Mouse (Mus musculus): ENCODE results near the gene Rps7. TPM values are rescaled to one million over a fixed set of nuclear protein-coding genes. Genes with fewer than 3 reads are reported as not detected.

Rps7 gene
- polyA plus RNA-seq, 1 experiment, result 322 TPM

- DNase-seq (ENCODE audit: low read depth), result no peak
Measured at GRCm38 (mm10) chr12:28617297-28617696, 18.5 kb downstream of the Rps7 start.

GRCm38 (mm10) chr12:28614401-28614800 lies 21.4 kb downstream of the Rps7 start:
- DNase-seq (ENCODE audit: low read depth), result no peak

GRCm38 (mm10) chr12:28612391-28612790 lies 23.4 kb downstream of the Rps7 start:
- no peak for DNase-seq (ENCODE audit: low read depth)

- no peak for DNase-seq (ENCODE audit: low read depth)
Measured at GRCm38 (mm10) chr12:28607546-28608305, 28.0 kb downstream of the Rps7 start.

GRCm38 (mm10) chr12:28603494-28603893 lies 32.3 kb downstream of the Rps7 start:
- DNase-seq (ENCODE audit: low read depth), result no peak

GRCm38 (mm10) chr12:28602259-28602658 lies 33.5 kb downstream of the Rps7 start:
- DNase-seq (ENCODE audit: low read depth), result no peak

GRCm38 (mm10) chr12:28598526-28598991 lies 37.2 kb downstream of the Rps7 start:
- DNase-seq (ENCODE audit: low read depth), result no peak

- DNase-seq (ENCODE audit: low read depth), result no peak
Measured at GRCm38 (mm10) chr12:28598110-28598509, 37.6 kb downstream of the Rps7 start.

GRCm38 (mm10) chr12:28597699-28598098 lies 38.1 kb downstream of the Rps7 start:
- no peak for DNase-seq (ENCODE audit: low read depth)

- no peak for DNase-seq (ENCODE audit: low read depth)
Measured at GRCm38 (mm10) chr12:28596851-28597250, 38.9 kb downstream of the Rps7 start.

- DNase-seq (ENCODE audit: low read depth), result no peak
Measured at GRCm38 (mm10) chr12:28590428-28590827, 45.3 kb downstream of the Rps7 start.

- DNase-seq (ENCODE audit: low read depth), result peak; percentile 24
Measured at GRCm38 (mm10) chr12:28589090-28589868, 46.5 kb downstream of the Rps7 start.

GRCm38 (mm10) chr12:28587949-28588348 lies 47.8 kb downstream of the Rps7 start:
- no peak for DNase-seq (ENCODE audit: low read depth)

- no peak for DNase-seq (ENCODE audit: low read depth)
Measured at GRCm38 (mm10) chr12:28584036-28584435, 51.7 kb downstream of the Rps7 start.

- no peak for DNase-seq (ENCODE audit: low read depth)
Measured at GRCm38 (mm10) chr12:28582423-28582822, 53.3 kb downstream of the Rps7 start, which contains the start of gene Allc. TSS of gene Allc (minus strand) at chr12:28582523.

Other genes starting within 250 kb of the Rps7 start
- gene Dcdc2c, start 83.6 kb downstream of the Rps7 start, polyA plus RNA-seq (2012; rRNA removed), result not detected in 2 replicates
- 0.36 and 0.93 TPM in 2 replicates for gene Allc, start 53.4 kb downstream of the Rps7 start, polyA plus RNA-seq (2012; rRNA removed)
- 2.0 and 2.5 TPM in 2 replicates for gene Colec11, start 12.6 kb downstream of the Rps7 start, polyA plus RNA-seq (2012; rRNA removed)
- gene Rnaseh1, start 13.6 kb upstream of the Rps7 start, polyA plus RNA-seq (2012; rRNA removed), result 12.5 and 12.6 TPM in 2 replicates
- gene Adi1, start 39.3 kb upstream of the Rps7 start, polyA plus RNA-seq (2012; rRNA removed), result 31.7 and 49.8 TPM in 2 replicates
- 30.7 and 31.1 TPM in 2 replicates for gene Trappc12, start 114.5 kb upstream of the Rps7 start, polyA plus RNA-seq (2012; rRNA removed)
- 31.3 and 51.6 TPM in 2 replicates for gene Eipr1, start 115.8 kb upstream of the Rps7 start, polyA plus RNA-seq (2012; rRNA removed)